Mouse (Mus musculus) hindlimb bud, embryonic 11.5 days (tissue): Measurements from ENCODE around the gene Prmt1.

ENCODE experiments used
- DNase-seq: peaks from one replicate; pipeline ENCODE4 v3.0.0-alpha.2; 2012; ENCODE audit warnings: low read depth, low spot score; ENCODE audit errors: extremely low spot score

The Prmt1 gene

GRCm38 (mm10) chr7:45013366-45014095 lies 27.2 kb upstream of the Prmt1 start:
- DNase-seq = no peak

- no peak for DNase-seq
These were observed 26.5 kb upstream of the Prmt1 start for GRCm38 (mm10) chr7:45012824-45013223.

GRCm38 (mm10) chr7:45012011-45012410 lies 25.6 kb upstream of the Prmt1 start:
- no peak for DNase-seq

GRCm38 (mm10) chr7:45008411-45008810 lies 22.0 kb upstream of the Prmt1 start:
- no peak for DNase-seq

- no peak for DNase-seq
These were observed 21.5 kb upstream of the Prmt1 start for GRCm38 (mm10) chr7:45007846-45008245.

- DNase-seq = no peak
These were observed 20.8 kb upstream of the Prmt1 start for GRCm38 (mm10) chr7:45007141-45007540.

GRCm38 (mm10) chr7:45006503-45006902 lies 20.1 kb upstream of the Prmt1 start:
- DNase-seq = no peak

- DNase-seq = no peak
These were observed 19.1 kb upstream of the Prmt1 start for GRCm38 (mm10) chr7:45005321-45005992.

GRCm38 (mm10) chr7:45004546-45004945 lies 18.2 kb upstream of the Prmt1 start:
- no peak for DNase-seq

GRCm38 (mm10) chr7:45002440-45002839 lies 16.1 kb upstream of the Prmt1 start:
- no peak for DNase-seq

- no peak for DNase-seq
These were observed 14.3 kb upstream of the Prmt1 start for GRCm38 (mm10) chr7:45000539-45001114.

GRCm38 (mm10) chr7:44999753-45000152 lies 13.4 kb upstream of the Prmt1 start:
- no peak for DNase-seq

- no peak for DNase-seq
These were observed 12.2 kb upstream of the Prmt1 start, which contains the start of gene Bcl2l12 for GRCm38 (mm10) chr7:44998501-44998955. Gene Bcl2l12, minus strand, starts transcription at chr7:44998712.

- DNase-seq = no peak
These were observed 11.6 kb upstream of the Prmt1 start for GRCm38 (mm10) chr7:44997940-44998428.

GRCm38 (mm10) chr7:44997231-44997939 lies 11.0 kb upstream of the Prmt1 start, which contains the start of gene Irf3:
Gene Irf3, plus strand, starts transcription at chr7:44997648.
- DNase-seq = peak; percentile 96

- DNase-seq = no peak
These were observed 10.3 kb upstream of the Prmt1 start for GRCm38 (mm10) chr7:44996672-44997071.

- peak; percentile 64 for DNase-seq
These were observed 731 bp upstream of the Prmt1 start for GRCm38 (mm10) chr7:44986879-44987718.

GRCm38 (mm10) chr7:44985595-44986191 lies 675 bp downstream of the Prmt1 start:
- DNase-seq = no peak

- DNase-seq = no peak
These were observed 1.6 kb downstream of the Prmt1 start for GRCm38 (mm10) chr7:44984833-44985164.
